Mouse (Mus musculus): Measurements from ENCODE around the gene Abcb1a.
"Not testable (repeated sequence)": the region's sequence is repeated elsewhere in the genome, so short reads cannot be mapped to it uniquely, and the experiment has no call there.

Gene Abcb1a

GRCm38 (mm10) chr5:8732639-8733038 is 72.8 kb downstream of the Abcb1a start:
- DNase-seq: no peak

GRCm38 (mm10) chr5:8733307-8733706 is 73.4 kb downstream of the Abcb1a start:
- not testable (repeated sequence) for DNase-seq

- DNase-seq: no peak
Observed at GRCm38 (mm10) chr5:8736389-8736788, 76.5 kb downstream of the Abcb1a start.

GRCm38 (mm10) chr5:8737062-8737461 is 77.2 kb downstream of the Abcb1a start:
- DNase-seq: no peak

GRCm38 (mm10) chr5:8747244-8747643 is 87.4 kb downstream of the Abcb1a start:
- not testable (repeated sequence) for DNase-seq

- DNase-seq: no peak
Observed at GRCm38 (mm10) chr5:8772866-8773265, 113.0 kb downstream of the Abcb1a start.

GRCm38 (mm10) chr5:8778311-8778710 is 118.4 kb downstream of the Abcb1a start:
- DNase-seq: no peak

GRCm38 (mm10) chr5:8778751-8779150 is 118.9 kb downstream of the Abcb1a start:
- no peak for DNase-seq

GRCm38 (mm10) chr5:8792281-8792680 is 132.4 kb downstream of the Abcb1a start:
- no peak for DNase-seq
